Mouse (Mus musculus) spleen, adult 10 weeks (tissue): ENCODE data around the gene C2cd4c. TPM values are rescaled to one million over a fixed set of nuclear protein-coding genes. Genes with fewer than 3 reads are reported as not detected.

Experiments used
- polyA plus RNA-seq: library from polyadenylated mRNA; stranded (reverse); fragments of 350-450 nt; fragmentation: Illumina TruSeq; extraction: RNeasy Lipid Tissue Mini Kit (QIAGEN cat#74804); gene quantifications from one replicate; pipeline ENCODE4 v1.2.3, GENCODE M21; 2015; ENCODE audit warnings: low replicate concordance; ENCODE audit not compliant: insufficient read depth

C2cd4c gene
- not detected for polyA plus RNA-seq

DNA sequence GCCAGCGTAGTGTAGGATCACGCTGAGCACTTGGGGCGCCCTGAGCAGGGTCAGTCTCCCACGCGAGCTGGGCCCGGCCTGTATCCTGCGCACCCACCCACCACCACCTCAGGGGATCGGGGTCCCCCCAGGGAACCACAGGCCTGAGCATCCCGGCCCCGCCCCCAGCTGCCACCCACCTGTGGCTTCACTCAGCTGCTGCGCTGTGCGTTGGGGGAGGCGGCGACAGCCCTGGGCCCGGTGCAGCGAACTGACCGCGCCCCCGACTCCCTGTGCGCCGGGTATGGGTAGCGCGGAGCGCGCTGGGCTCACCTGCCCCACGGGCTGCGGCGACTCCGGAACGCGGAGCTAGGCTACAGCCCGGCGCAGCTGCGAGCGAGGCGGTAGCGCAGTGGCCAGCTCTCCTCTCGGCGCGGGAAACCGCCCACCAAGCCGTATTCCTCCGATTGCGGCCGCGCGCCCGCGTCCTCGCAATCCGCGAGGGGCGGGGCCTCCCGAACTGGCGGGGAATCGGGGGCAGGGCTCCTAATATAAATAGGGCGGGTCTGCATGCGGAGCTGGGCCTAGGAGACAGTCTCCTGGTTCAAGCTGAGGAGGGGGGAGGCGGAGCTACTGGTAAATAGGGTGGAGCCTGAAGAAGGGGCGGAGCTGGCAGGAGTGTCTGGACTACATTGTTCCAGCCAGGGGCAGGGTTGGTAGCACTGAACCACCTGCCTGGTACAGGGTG lies at the start of gene C2cd4c:
TSS of gene C2cd4c (minus strand) at position 448 of the 727 bp plus-strand sequence.

GRCm38 (mm10) chr10:79645711-79646110 lies 31.9 kb upstream of the C2cd4c start, which contains the start of gene Odf3l2:
TSS of gene Odf3l2 (minus strand) at chr10:79645738.

GRCm38 (mm10) chr10:79637128-79638110 lies 23.6 kb upstream of the C2cd4c start, which contains the start of gene Shc2:
TSS of gene Shc2 (minus strand) at chr10:79637918.

GRCm38 (mm10) chr10:79587061-79587751 lies 26.6 kb downstream of the C2cd4c start, which contains the start of gene Theg:
TSS of gene Theg (minus strand) at chr10:79587331.

Other genes starting within 250 kb of the C2cd4c start
- gene Vmn2r83, start 145.3 kb downstream of the C2cd4c start, polyA plus RNA-seq, result not detected
- 3.2 TPM for gene Plpp2, start 80.2 kb downstream of the C2cd4c start, polyA plus RNA-seq
- 11.8 TPM for gene Mier2, start 58.8 kb downstream of the C2cd4c start, polyA plus RNA-seq
- not detected for gene Theg, start 26.7 kb downstream of the C2cd4c start, polyA plus RNA-seq
- gene Shc2, start 23.9 kb upstream of the C2cd4c start, polyA plus RNA-seq, result 0.62 TPM
- gene Odf3l2, start 31.7 kb upstream of the C2cd4c start, polyA plus RNA-seq, result not detected
- gene Madcam1, start 50.5 kb upstream of the C2cd4c start, polyA plus RNA-seq, result 8.2 TPM
- gene Tpgs1, start 55.3 kb upstream of the C2cd4c start, polyA plus RNA-seq, result 6.4 TPM
- gene Cdc34, start 68.2 kb upstream of the C2cd4c start, polyA plus RNA-seq, result 43.0 TPM
- 1.5 TPM for gene Gzmm, start 75.0 kb upstream of the C2cd4c start, polyA plus RNA-seq
- 159 TPM for gene Bsg, start 90.5 kb upstream of the C2cd4c start, polyA plus RNA-seq
- gene Hcn2, start 102.6 kb upstream of the C2cd4c start, polyA plus RNA-seq, result not detected
- gene Polrmt, start 132.6 kb upstream of the C2cd4c start, polyA plus RNA-seq, result 16.0 TPM
- not detected for gene Fgf22, start 141.1 kb upstream of the C2cd4c start, polyA plus RNA-seq
- 5.5 TPM for gene Rnf126, start 152.9 kb upstream of the C2cd4c start, polyA plus RNA-seq
- 1.2 TPM for gene Fstl3, start 163.2 kb upstream of the C2cd4c start, polyA plus RNA-seq
- gene Prss57, start 176.9 kb upstream of the C2cd4c start, polyA plus RNA-seq, result 0.25 TPM
- gene Palm, start 179.5 kb upstream of the C2cd4c start, polyA plus RNA-seq, result 3.1 TPM
- gene Misp, start 207.0 kb upstream of the C2cd4c start, polyA plus RNA-seq, result not detected
- 156 TPM for gene Ptbp1, start 240.4 kb upstream of the C2cd4c start, polyA plus RNA-seq